Mouse (Mus musculus) neural tube, embryonic 14.5 days (tissue): ENCODE measurements around the gene Olfr366. TPM values are rescaled to one million over a fixed set of nuclear protein-coding genes. Genes with fewer than 3 reads are reported as not detected.
"Not testable (repeated sequence)": the region's sequence is repeated elsewhere in the genome, so short reads cannot be mapped to it uniquely, and the experiment has no call there.

Experiments
- ATAC-seq: fragments of 200-750 bp; cut with Nextera tagmentation; 2 replicates; pipeline ENCODE4 v1.8.0; 2017; ENCODE audit warnings: low read depth, mild to moderate bottlenecking, moderate TSS enrichment, moderate library complexity
- H3K27ac ChIP-seq: fragments of 300-500 bp; sonication (generic); 2 replicates; pipeline ENCODE4 v1.5.1; 2014; ENCODE audit warnings: low read depth, mild to moderate bottlenecking, control low read depth, low read length, moderate library complexity, mixed read lengths
- H3K27me3 ChIP-seq: fragments of 300-500 bp; sonication (generic); 2 replicates; pipeline ENCODE4 v1.6.1; 2014; ENCODE audit warnings: low read length; ENCODE audit not compliant: control insufficient read depth, insufficient read depth
- H3K36me3 ChIP-seq: fragments of 300-500 bp; sonication (generic); 2 replicates; pipeline ENCODE4 v1.6.1; 2014; ENCODE audit warnings: low read length, mixed read lengths; ENCODE audit not compliant: control insufficient read depth, insufficient read depth
- H3K4me1 ChIP-seq: fragments of 300-500 bp; sonication (generic); 2 replicates; pipeline ENCODE4 v1.6.1; 2014; ENCODE audit warnings: low read length; ENCODE audit not compliant: control insufficient read depth, insufficient read depth
- H3K4me2 ChIP-seq: fragments of 300-500 bp; sonication (generic); 2 replicates; pipeline ENCODE4 v1.6.1; 2014; ENCODE audit warnings: mild to moderate bottlenecking, low read depth, low read length, control low read depth
- H3K4me3 ChIP-seq: fragments of 300-500 bp; sonication (generic); 2 replicates; pipeline ENCODE4 v1.5.1; 2014; ENCODE audit warnings: low read depth, low read length, control low read depth, mixed read lengths
- H3K9ac ChIP-seq: fragments of 300-500 bp; sonication (generic); replicated peaks from 2 replicates; pipeline ENCODE4 v1.6.1; 2014; ENCODE audit warnings: low read depth, mild to moderate bottlenecking, control low read depth, low read length, mixed read lengths
- H3K9me3 ChIP-seq: fragments of 300-500 bp; sonication (generic); 2 replicates; pipeline ENCODE4 v1.6.1; 2016; ENCODE audit warnings: low read length; ENCODE audit not compliant: control insufficient read depth
- WGBS: fragments of 180-500 bp; shearing (Covaris S2); extraction: QIAGEN DNeasy Blood & Tissue Kit; methylation state at CpG from one replicate; pipeline ENCODE4 v1.1.7; 2014; 5-methylcytosine and 5-hydroxymethylcytosine counted together
- polyA plus RNA-seq: library from polyadenylated mRNA; unstranded; fragments of >200 nt; fragmentation: Nextera tagmentation; extraction: Ambion mirVana; gene quantifications from 2 replicates; pipeline ENCODE4 v1.2.1, GENCODE M21; 2014

Olfr366 gene
- polyA plus RNA-seq: not detected in 2 replicates

DNA sequence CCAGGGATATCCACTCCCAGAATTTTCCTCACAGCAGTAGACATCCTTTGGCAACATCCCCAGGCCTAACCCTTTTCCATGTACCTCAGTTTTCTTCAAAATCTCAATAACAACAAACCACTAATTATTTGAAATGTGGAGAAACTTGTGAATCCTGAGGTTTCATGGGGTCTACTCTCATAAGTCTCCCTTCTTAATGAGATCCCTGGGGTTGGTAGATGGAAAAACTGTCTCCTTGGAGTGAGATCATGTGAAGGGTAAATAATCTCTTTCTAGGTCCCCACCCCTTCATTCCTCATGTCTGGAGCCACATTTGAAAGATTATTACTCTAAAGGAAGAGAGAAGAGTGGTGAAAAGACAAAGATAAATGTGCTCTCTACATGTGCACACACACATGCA lies at the start of gene Olfr366:
Gene Olfr366, plus strand, starts transcription at position 301 of the 400 bp plus-strand sequence.
- Histone ChIP-seq H3K9ac (no peak within 1 kb of the TSS), H3K27me3 (no peaks in the 10 kb centered on the region), H3K27ac (no peak within 1 kb of the TSS), H3K4me3 (no peak within 1 kb of the TSS), H3K36me3 (no peaks in the 10 kb centered on the region), H3K4me2 (no peak within 1 kb of the TSS), H3K9me3 (0 out of 2 replicates have a peak, but pooled peaks cover 2% of the 10 kb centered on the region), H3K4me1 (no peaks in the 10 kb centered on the region)
- no peak for ATAC-seq

DNA sequence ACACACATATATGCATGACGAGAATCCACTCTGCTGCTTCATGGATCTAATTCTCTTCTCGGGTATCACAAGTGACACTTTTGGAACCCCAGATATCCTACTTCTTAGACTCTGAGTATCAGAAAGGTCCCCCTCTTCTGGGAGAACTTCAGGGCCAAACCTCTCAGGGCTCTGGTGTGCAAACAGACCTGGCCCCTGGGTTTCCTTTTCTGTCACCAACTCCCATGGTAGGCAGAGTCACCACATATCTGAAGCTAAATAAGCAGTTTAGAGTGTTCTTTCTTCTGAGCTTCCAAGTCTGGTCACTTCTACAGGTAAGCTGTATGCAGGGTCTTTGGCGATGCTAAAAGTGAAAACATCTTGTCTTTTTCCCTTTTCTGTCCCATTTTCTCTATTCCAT lies 23.5 kb upstream of the Olfr366 start, which contains the start of gene Olfr365:
Gene Olfr365, plus strand, starts transcription at position 301 of the 400 bp plus-strand sequence.
- no peak for ATAC-seq
- WGBS: 76% methylated on average over 3 of the region's 3 CpGs
- no peak within 1 kb of the TSS for H3K4me2 ChIP-seq

DNA sequence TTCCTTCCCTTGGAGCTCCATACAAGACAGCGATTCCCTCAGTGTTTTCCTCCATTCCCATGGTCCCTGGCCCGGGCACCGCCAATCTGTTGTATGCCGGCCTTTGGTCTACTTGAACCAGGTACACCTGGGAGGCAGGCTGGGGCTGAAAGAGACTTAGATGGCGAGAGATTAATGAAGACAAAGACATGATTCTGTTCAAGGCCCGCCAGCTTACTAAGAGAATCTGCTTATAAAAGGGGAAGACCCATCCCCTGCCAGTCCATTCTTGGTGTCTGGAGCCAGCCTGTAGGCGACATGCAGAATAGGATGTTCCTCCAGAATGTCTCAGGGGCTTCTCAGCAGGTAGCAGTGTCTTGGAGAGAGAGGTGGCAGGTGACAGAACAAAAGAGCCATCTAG lies 50.4 kb downstream of the Olfr366 start:
- WGBS: 83% methylated on average over 7 of the region's 7 CpGs

More for the DNA sequence above, 23.5 kb upstream of the Olfr366 start, which contains the start of gene Olfr365:
- H3K4me1 ChIP-seq: no peaks in the 10 kb centered on the region
- no peak within 1 kb of the TSS for H3K4me3 ChIP-seq
- H3K9me3 ChIP-seq: no peaks in the 10 kb centered on the region
- H3K27me3 ChIP-seq: no peaks in the 10 kb centered on the region
- no peak within 1 kb of the TSS for H3K9ac ChIP-seq
- H3K36me3 ChIP-seq: no peaks in the 10 kb centered on the region
- H3K27ac ChIP-seq: no peak within 1 kb of the TSS

More for the DNA sequence above, 50.4 kb downstream of the Olfr366 start:
- H3K9ac ChIP-seq, H3K36me3 ChIP-seq, H3K4me2 ChIP-seq, H3K4me3 ChIP-seq, H3K27me3 ChIP-seq, H3K4me1 ChIP-seq, H3K9me3 ChIP-seq, ATAC-seq, H3K27ac ChIP-seq: not testable (repeated sequence)

Other genes starting within 250 kb of the Olfr366 start
- not detected in 2 replicates for gene Olfr357, start 217.7 kb upstream of the Olfr366 start, polyA plus RNA-seq
- gene Olfr358, start 202.2 kb upstream of the Olfr366 start, polyA plus RNA-seq: not detected in 2 replicates
- gene Olfr360, start 145.8 kb upstream of the Olfr366 start, polyA plus RNA-seq: not detected in 2 replicates
- gene Olfr361, start 122.3 kb upstream of the Olfr366 start, polyA plus RNA-seq: not detected in 2 replicates
- gene Olfr362, start 93.7 kb upstream of the Olfr366 start, polyA plus RNA-seq: not detected in 2 replicates
- not detected in 2 replicates for gene Olfr364-ps1, start 72.3 kb upstream of the Olfr366 start, polyA plus RNA-seq
- gene Olfr365, start 23.4 kb upstream of the Olfr366 start, polyA plus RNA-seq: not detected in 2 replicates
- not detected in 2 replicates for gene Olfr368, start 114.9 kb downstream of the Olfr366 start, polyA plus RNA-seq
- 52.6 and 66.5 TPM in 2 replicates for gene Pdcl, start 147.8 kb downstream of the Olfr366 start, polyA plus RNA-seq
- 32.4 and 33.4 TPM in 2 replicates for gene Rc3h2, start 211.3 kb downstream of the Olfr366 start, polyA plus RNA-seq
- 10.2 and 12.8 TPM in 2 replicates for gene Zbtb26, start 231.6 kb downstream of the Olfr366 start, polyA plus RNA-seq
- 10.4 and 11.7 TPM in 2 replicates for gene Zbtb6, start 231.6 kb downstream of the Olfr366 start, polyA plus RNA-seq
- gene Rabgap1, start 231.7 kb downstream of the Olfr366 start, polyA plus RNA-seq: 64.5 and 104 TPM in 2 replicates